Mouse (Mus musculus) CH12.LX (cell line): ENCODE measurements around the gene Dcakd. TPM values are rescaled to one million over a fixed set of nuclear protein-coding genes. Genes with fewer than 3 reads are reported as not detected.
A peak's percentile ranks its signal among the peaks of the same experiment; 100 is the strongest.

Experiments
- DNase-seq: peaks from one replicate; pipeline ENCODE4 v3.0.0-alpha.2; 2013; ENCODE audit errors: extremely low read depth
- H3K27ac ChIP-seq: 2 replicates; pipeline ENCODE4 v1.5.1; 2012; ENCODE audit warnings: low read depth, mild to moderate bottlenecking, control low read depth, moderate library complexity; ENCODE audit not compliant: insufficient read depth
- H3K27me3 ChIP-seq: replicated peaks from 2 replicates; pipeline ENCODE3; 2012; ENCODE audit warnings: inconsistent platforms
- H3K36me3 ChIP-seq, 2 experiments: replicated peaks in 1 of 2; 2 replicates each; pipeline versions ENCODE3 to v1.6.1; 2012; ENCODE audit warnings: inconsistent platforms in 1 of 2, low read length in 1 of 2, mild to moderate bottlenecking in 1 of 2, mixed read lengths in 1 of 2, moderate library complexity in 1 of 2; ENCODE audit not compliant: control insufficient read depth in 1 of 2, insufficient read depth in 1 of 2
- H3K4me1 ChIP-seq, 2 experiments: 2 replicates each; pipeline ENCODE4 v1.6.1; 2012; ENCODE audit warnings: inconsistent platforms in 1 of 2, moderate library complexity in 1 of 2; ENCODE audit not compliant: insufficient read depth in 2 of 2, control insufficient read depth in 1 of 2
- H3K4me2 ChIP-seq: 2 replicates; pipeline ENCODE4 v1.6.1; 2012; ENCODE audit warnings: low read depth, mild to moderate bottlenecking, control low read depth; ENCODE audit not compliant: poor library complexity, insufficient read depth, severe bottlenecking
- H3K4me3 ChIP-seq, 3 experiments: fragments of 150-350 bp in 1 of 3; sonication (generic) in 1 of 3; replicated peaks in 1 of 3; 2 replicates each; pipeline versions ENCODE3 to v1.5.1; 2011 to 2012; ENCODE audit warnings: low read depth in 2 of 3, low read length in 2 of 3, mild to moderate bottlenecking in 2 of 3, moderate library complexity in 2 of 3, control low read depth in 1 of 3, improper control_type of control experiment in 1 of 3, inconsistent platforms in 1 of 3, mixed read lengths in 1 of 3; ENCODE audit not compliant: poor library complexity in 1 of 3
- H3K79me2 ChIP-seq: replicated peaks from 2 replicates; pipeline ENCODE4 v1.6.1; 2012; ENCODE audit warnings: mild to moderate bottlenecking, moderate library complexity; ENCODE audit not compliant: control insufficient read depth, poor library complexity, insufficient read depth, severe bottlenecking; ENCODE audit errors: extremely low read depth
- H3K9ac ChIP-seq: 2 replicates; pipeline ENCODE4 v1.6.1; 2012; ENCODE audit warnings: low read depth, mild to moderate bottlenecking, control low read depth, moderate library complexity; ENCODE audit not compliant: insufficient read depth
- H3K9me3 ChIP-seq: replicated peaks from 2 replicates; pipeline ENCODE3; 2012; ENCODE audit warnings: low read length, inconsistent platforms, mixed read lengths
- BHLHE40 ChIP-seq: IDR thresholded peaks from 2 replicates; pipeline ENCODE4 v1.6.1; 2011; ENCODE audit warnings: mild to moderate bottlenecking, low read depth, low read length, improper control_type of control experiment
- CHD1 ChIP-seq: IDR thresholded peaks from 2 replicates; pipeline ENCODE4 v1.6.1; 2012; ENCODE audit warnings: low read depth, low read length, improper control_type of control experiment, inconsistent platforms
- CHD2 ChIP-seq: IDR thresholded peaks from 2 replicates; pipeline ENCODE4 v1.6.1; 2011; ENCODE audit warnings: low read length, improper control_type of control experiment
- CTCF ChIP-seq, 2 experiments: IDR thresholded peaks in 1 of 2; conservative IDR thresholded peaks in 1 of 2; 2 replicates each; pipeline ENCODE4 v1.5.1; 2011 to 2012; ENCODE audit warnings: low read depth in 2 of 2, low read length in 2 of 2, improper control_type of control experiment in 1 of 2, inconsistent platforms in 1 of 2, mild to moderate bottlenecking in 1 of 2, moderate library complexity in 1 of 2
- ELF1 ChIP-seq: IDR thresholded peaks from 2 replicates; pipeline ENCODE4 v1.6.1; 2014; ENCODE audit warnings: low read depth, mild to moderate bottlenecking, inconsistent platforms, low read length, improper control_type of control experiment
- EP300 ChIP-seq: IDR thresholded peaks from 2 replicates; pipeline ENCODE4 v1.6.1; 2011; ENCODE audit warnings: low read length, improper control_type of control experiment
- GABPA ChIP-seq: IDR thresholded peaks from 2 replicates; pipeline ENCODE4 v1.6.1; 2012; ENCODE audit warnings: low read depth, low read length, improper control_type of control experiment, inconsistent platforms; ENCODE audit not compliant: insufficient replicate concordance
- HCFC1 ChIP-seq: IDR thresholded peaks from 2 replicates; pipeline ENCODE4 v1.6.1; 2012; ENCODE audit warnings: low read depth, mild to moderate bottlenecking, inconsistent platforms, low read length, improper control_type of control experiment
- JUND ChIP-seq: conservative IDR thresholded peaks from 2 replicates; pipeline ENCODE4 v1.6.1; 2011; ENCODE audit warnings: low read depth, low read length, improper control_type of control experiment
- MAFK ChIP-seq: IDR thresholded peaks from 2 replicates; pipeline ENCODE4 v1.6.1; 2011; ENCODE audit warnings: low read length, improper control_type of control experiment; ENCODE audit not compliant: insufficient replicate concordance
- MAX ChIP-seq: IDR thresholded peaks from 2 replicates; pipeline ENCODE4 v1.6.1; 2011; ENCODE audit warnings: low read length, improper control_type of control experiment
- MXI1 ChIP-seq: IDR thresholded peaks from 2 replicates; pipeline ENCODE4 v1.6.1; 2011; ENCODE audit warnings: mild to moderate bottlenecking, low read depth, low read length, improper control_type of control experiment
- MYC ChIP-seq: IDR thresholded peaks from 2 replicates; pipeline ENCODE4 v1.6.1; 2011; ENCODE audit warnings: low read depth, mild to moderate bottlenecking, improper control_type of control experiment, low read length
- NELFE ChIP-seq: IDR thresholded peaks from 2 replicates; pipeline ENCODE4 v1.6.1; 2011; ENCODE audit warnings: low read depth, low read length, improper control_type of control experiment
- PAX5 ChIP-seq: IDR thresholded peaks from 2 replicates; pipeline ENCODE4 v1.6.1; 2012; ENCODE audit warnings: low read length, inconsistent platforms, mixed read lengths
- RAD21 ChIP-seq: IDR thresholded peaks from 2 replicates; pipeline ENCODE4 v1.6.1; 2011; ENCODE audit warnings: low read depth, mild to moderate bottlenecking, low read length, improper control_type of control experiment, moderate library complexity
- RCOR1 ChIP-seq: conservative IDR thresholded peaks from 2 replicates; pipeline ENCODE4 v1.6.1; 2012; ENCODE audit warnings: low read depth, mild to moderate bottlenecking, inconsistent platforms, low read length, improper control_type of control experiment
- SMC3 ChIP-seq: IDR thresholded peaks from 2 replicates; pipeline ENCODE4 v1.6.1; 2011; ENCODE audit warnings: low read depth, low read length, improper control_type of control experiment
- UBTF ChIP-seq: IDR thresholded peaks from 2 replicates; pipeline ENCODE4 v1.6.1; 2012; ENCODE audit warnings: low read depth, mild to moderate bottlenecking, inconsistent platforms, low read length, improper control_type of control experiment, moderate library complexity
- USF2 ChIP-seq: conservative IDR thresholded peaks from 2 replicates; pipeline ENCODE4 v1.6.1; 2011; ENCODE audit warnings: low read depth, low read length, improper control_type of control experiment
- ZKSCAN1 ChIP-seq: IDR thresholded peaks from 2 replicates; pipeline ENCODE4 v1.6.1; 2012; ENCODE audit warnings: low read depth, inconsistent platforms, low read length, improper control_type of control experiment, borderline replicate concordance
- ZMIZ1 ChIP-seq: IDR thresholded peaks from 2 replicates; pipeline ENCODE4 v1.6.1; 2012; ENCODE audit warnings: low read depth, mild to moderate bottlenecking, inconsistent platforms, low read length, improper control_type of control experiment
- ZNF384 ChIP-seq: IDR thresholded peaks from 2 replicates; pipeline ENCODE4 v1.6.1; 2012; ENCODE audit warnings: low read depth, low read length, improper control_type of control experiment, inconsistent platforms
- dilution Hi-C: fragments of 300-500 bp; cut with MboI; formaldehyde crosslinking; loops from 2 replicates; pipeline ENCODE4 v1.14.3; 2020; ENCODE audit warnings: low sequenced_read_pairs; ENCODE audit not compliant: extremely low pct_unique_long_range_greater_than_20kb, extremely low pct_ligation_motif_present
- in situ Hi-C: fragments of 300-500 bp; cut with MboI; formaldehyde crosslinking; loops from 3 replicates; pipeline ENCODE4 v1.14.3; 2019; ENCODE audit warnings: low sequenced_read_pairs, low pct_ligation_motif_present, low pct_unique_long_range_greater_than_20kb, mixed read lengths
- polyA plus RNA-seq: library from polyadenylated mRNA; unstranded; fragments of >175 nt; gene quantifications from 2 replicates; pipeline ENCODE4 v1.2.1, GENCODE M21; 2012; ENCODE audit warnings: low read depth; ENCODE audit not compliant: insufficient read length
- total RNA-seq, 2 experiments: library from RNA; depleted of rRNA; stranded (reverse); fragments of 300-350 nt in 1 of 2; fragments of >200 nt in 1 of 2; gene quantifications; 2 replicates each; pipeline ENCODE4 v1.2.3; 2012 to 2014

The Dcakd gene
- total and polyA plus RNA-seq, 3 experiments: 8.8 to 89.0 (median 24.0) TPM

GRCm38 (mm10) chr11:103067457-103068001 lies 39.4 kb upstream of the Dcakd start:
- dilution Hi-C loops: no loop called here
- no peaks in the 10 kb centered on the region for H3K9me3 ChIP-seq
- TF ChIP-seq MXI1: no peak
- TF ChIP-seq ZMIZ1: 0 out of 2 replicates have a peak, but pooled peaks have one; percentile 15
- no peak for TF ChIP-seq HCFC1
- no peak for TF ChIP-seq UBTF
- TF ChIP-seq CTCF (conservative IDR thresholded peaks at IDR 0.05 in 1 of 2, IDR thresholded peaks at IDR 0.05 in 1 of 2; ENCODE audit: low read depth in 2 of 2, low read length in 2 of 2): no peak
- no peak for TF ChIP-seq SMC3
- TF ChIP-seq, all 38 proteins: peak for 1
- H3K27ac ChIP-seq: peak overlapping the region; percentile 91
- H3K4me3 ChIP-seq: no peak overlapping the region
- peaks cover 16 to 60% of the 10 kb centered on the region in 2 experiments for H3K4me1 ChIP-seq
- peak overlapping the region; percentile 1; the same call in 1 of the 2 replicates for H3K9ac ChIP-seq
- H3K27me3 ChIP-seq: no peaks in the 10 kb centered on the region
- no peak overlapping the region for H3K4me2 ChIP-seq
- in situ Hi-C loops: no loop called here
- no peaks in the 10 kb centered on the region; the same call in 1 of the 2 replicates for H3K79me2 ChIP-seq
- no peak for DNase-seq
- H3K36me3 ChIP-seq: peaks cover 76 to 93% of the 10 kb centered on the region in 2 experiments

GRCm38 (mm10) chr11:103067051-103067361 lies 38.9 kb upstream of the Dcakd start:
- Histone ChIP-seq H3K27ac (peak overlapping the region; percentile 91), H3K27me3 (no peaks in the 10 kb centered on the region), H3K4me2 (no peak overlapping the region), H3K9ac (no peak overlapping the region), H3K36me3 (peaks cover 71 to 92% of the 10 kb centered on the region in 2 experiments), H3K9me3 (no peaks in the 10 kb centered on the region), H3K4me1 (peaks cover 16 to 56% of the 10 kb centered on the region in 2 experiments), H3K4me3 (no peak overlapping the region), H3K79me2 (no peaks in the 10 kb centered on the region; the same call in 1 of the 2 replicates)
- dilution Hi-C loops (no loop called here), in situ Hi-C loops (no loop called here)
- TF ChIP-seq ELF1 (no peak), ZKSCAN1 (peak; percentile 28; the same call in 1 of the 2 replicates), RAD21 (no peak)
- no peak for DNase-seq

DNA sequence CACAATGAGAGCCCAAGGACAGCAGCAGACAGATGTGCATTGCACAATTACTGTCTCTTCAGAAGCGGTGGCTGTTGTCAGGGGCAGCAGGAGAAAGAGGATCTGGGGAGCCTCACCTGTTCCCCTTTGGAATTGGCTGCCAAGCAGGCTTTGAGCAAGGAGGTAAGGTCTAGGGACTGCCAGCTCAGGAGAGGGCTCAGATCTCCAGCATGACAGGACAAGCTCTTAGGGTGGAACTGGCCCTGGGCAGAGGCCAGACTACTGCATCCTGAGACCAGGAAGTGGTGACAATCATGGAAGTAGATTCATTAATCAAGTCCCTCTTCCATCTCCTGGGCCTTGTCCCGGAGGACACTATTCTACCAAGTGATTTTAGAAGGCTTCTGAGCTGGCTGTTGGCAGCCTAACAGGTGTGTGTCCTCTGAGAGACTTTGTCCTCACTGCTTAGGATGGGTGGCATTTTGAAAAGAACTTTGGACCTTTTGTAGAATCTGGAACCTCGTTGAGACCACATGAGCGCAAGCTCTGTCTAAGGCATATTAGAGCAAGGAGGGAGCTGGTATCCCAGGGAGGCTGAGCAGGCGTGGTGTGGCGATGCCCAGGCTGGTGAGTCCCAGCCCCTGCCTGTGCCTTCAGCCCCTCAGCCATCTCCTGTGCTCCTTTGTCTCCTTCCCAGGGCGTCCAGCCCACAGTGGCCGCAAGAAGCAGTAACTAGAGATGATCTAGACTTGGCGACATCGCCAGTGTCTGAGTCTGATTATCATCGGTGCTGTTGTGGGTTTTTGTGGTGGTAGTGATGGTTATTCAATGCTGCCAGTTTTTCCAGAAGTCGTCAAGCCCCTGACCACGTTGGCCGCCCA lies 38.3 kb upstream of the Dcakd start:
- in situ Hi-C loops (no loop called here), dilution Hi-C loops (no loop called here)
- H3K79me2 ChIP-seq: no peaks in the 10 kb centered on the region; the same call in 1 of the 2 replicates
- no peak overlapping the region for H3K4me3 ChIP-seq
- H3K9me3 ChIP-seq: no peaks in the 10 kb centered on the region
- no peaks in the 10 kb centered on the region for H3K27me3 ChIP-seq
- no peak for DNase-seq
- no peak overlapping the region for H3K27ac ChIP-seq
- peaks cover 73 to 92% of the 10 kb centered on the region in 2 experiments for H3K36me3 ChIP-seq
- H3K4me2 ChIP-seq: no peak overlapping the region
- H3K9ac ChIP-seq: no peak overlapping the region
- H3K4me1 ChIP-seq: peaks cover 16 to 53% of the 10 kb centered on the region in 2 experiments
- TF ChIP-seq ELF1 (no peak), CHD2 (no peak), PAX5 (no peak), BHLHE40 (no peak), NELFE (no peak), EP300 (no peak), USF2 (no peak), MYC (no peak), ZKSCAN1 (no peak), JUND (no peak), CTCF (conservative IDR thresholded peaks at IDR 0.05 in 1 of 2, IDR thresholded peaks at IDR 0.05 in 1 of 2; ENCODE audit: low read depth in 2 of 2, low read length in 2 of 2) (no peak), GABPA (no peak), MAFK (no peak), ZMIZ1 (no peak), ZNF384 (no peak), MAX (no peak), RCOR1 (no peak), CHD1 (no peak)
